Mouse (Mus musculus) MEL (cell line): ENCODE data around the gene Usp26.

Source experiments
- CTCF ChIP-seq, 3 experiments: IDR thresholded peaks in 2 of 3; conservative IDR thresholded peaks in 1 of 3; 2 replicates each; pipeline ENCODE4 v1.5.1; 2011 to 2012; ENCODE audit warnings: low read length in 3 of 3, low read depth in 2 of 3, mild to moderate bottlenecking in 2 of 3, improper control_type of control experiment in 1 of 3, inconsistent platforms in 1 of 3, mixed read lengths in 1 of 3, moderate library complexity in 1 of 3; ENCODE audit not compliant: control insufficient read depth in 1 of 3, insufficient read depth in 1 of 3, poor library complexity in 1 of 3, severe bottlenecking in 1 of 3
- GATA1 ChIP-seq: IDR thresholded peaks from 2 replicates; pipeline ENCODE4 v1.6.1; 2011; ENCODE audit warnings: low read depth, low read length, improper control_type of control experiment
- MAFK ChIP-seq: IDR thresholded peaks from 2 replicates; pipeline ENCODE4 v1.6.1; 2011; ENCODE audit warnings: low read depth, mild to moderate bottlenecking, low read length, improper control_type of control experiment, borderline replicate concordance
- NRF1 ChIP-seq: IDR thresholded peaks from 2 replicates; pipeline ENCODE4 v1.6.1; 2014; ENCODE audit warnings: low read depth, mild to moderate bottlenecking, inconsistent platforms, low read length, improper control_type of control experiment, moderate library complexity; ENCODE audit not compliant: poor library complexity, insufficient read depth, severe bottlenecking
- POLR2A ChIP-seq, 2 experiments: IDR thresholded peaks; 2 replicates each; pipeline ENCODE4 v1.6.1; 2011 to 2012; ENCODE audit warnings: low read length in 2 of 2, mild to moderate bottlenecking in 2 of 2, control low read depth in 1 of 2, improper control_type of control experiment in 1 of 2, low read depth in 1 of 2, moderate library complexity in 1 of 2; ENCODE audit not compliant: control insufficient read depth in 1 of 2, insufficient read depth in 1 of 2, poor library complexity in 1 of 2
- TAL1 ChIP-seq: IDR thresholded peaks from 2 replicates; pipeline ENCODE4 v1.6.1; 2012; ENCODE audit warnings: mild to moderate bottlenecking, inconsistent platforms, low read length, moderate library complexity, mixed read lengths
- TCF12 ChIP-seq: IDR thresholded peaks from 2 replicates; pipeline ENCODE4 v1.6.1; 2014; ENCODE audit warnings: low read depth, mild to moderate bottlenecking, inconsistent platforms, low read length, improper control_type of control experiment, moderate library complexity

GRCm38 (mm10) chrX:51714086-51714745 is 86.8 kb downstream of the Usp26 start:
- TF ChIP-seq MAFK, result no peak
- no peak for TF ChIP-seq POLR2A (IDR thresholded peaks at IDR 0.05; ENCODE audit: control insufficient read depth in 1 of 2, insufficient read depth in 1 of 2, low read depth in 1 of 2, low read length in 2 of 2, poor library complexity in 1 of 2)
- no peak for TF ChIP-seq TCF12
- TF ChIP-seq GATA1, result no peak
- TF ChIP-seq TAL1, result no peak
- no peak for TF ChIP-seq CTCF (IDR thresholded peaks at IDR 0.05 in 2 of 3, conservative IDR thresholded peaks at IDR 0.05 in 1 of 3; ENCODE audit: control insufficient read depth in 1 of 3, insufficient read depth in 1 of 3, low read depth in 2 of 3, low read length in 3 of 3, poor library complexity in 1 of 3, severe bottlenecking in 1 of 3)
- no peak for TF ChIP-seq NRF1
